Mouse (Mus musculus): Measurements from ENCODE around the gene Krtap24-1. TPM values are rescaled to one million over a fixed set of nuclear protein-coding genes. Genes with fewer than 3 reads are reported as not detected.

Gene Krtap24-1
- polyA plus RNA-seq, 1 experiment from 2014 or later = not detected

- no peak for ATAC-seq (replicated peaks; ENCODE audit: extremely low read depth, insufficient read depth, low FRiP score)
- WGBS = 90% methylated on average over 4 of the region's 4 CpGs
Observed at GRCm38 (mm10) chr16:88627566-88627965, 15.5 kb upstream of the Krtap24-1 start, which contains the start of gene 2310079G19Rik. TSS of gene 2310079G19Rik (minus strand) at chr16:88627666.

DNA sequence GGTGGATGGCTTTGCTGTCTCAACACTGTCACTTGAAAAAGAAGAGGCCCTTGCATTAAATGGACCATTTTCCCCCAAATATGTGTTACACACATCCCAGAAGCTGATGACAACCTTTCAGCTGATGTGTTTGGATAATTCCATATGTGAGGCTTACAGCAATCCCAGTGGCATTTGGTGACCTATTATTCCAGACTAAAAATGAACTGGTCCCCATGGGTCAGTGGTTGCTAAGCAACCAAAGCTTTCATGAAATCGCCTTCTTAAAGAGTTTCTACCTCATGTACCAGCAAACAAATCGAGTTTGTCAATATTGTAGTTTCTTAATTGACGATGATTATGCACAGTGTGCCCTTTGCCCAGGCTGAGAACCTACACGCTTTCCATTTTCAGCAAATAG is 633 bp upstream of the Krtap24-1 start:
- no peaks in the 10 kb centered on the region for H3K4me1 ChIP-seq (ENCODE audit: control insufficient read depth, insufficient read depth, low read length)

More at GRCm38 (mm10) chr16:88627566-88627965, 15.5 kb upstream of the Krtap24-1 start, which contains the start of gene 2310079G19Rik:
- Histone ChIP-seq H3K4me1 (ENCODE audit: control insufficient read depth, insufficient read depth, low read length) (no peaks in the 10 kb centered on the region), H3K27me3 (ENCODE audit: control insufficient read depth, insufficient read depth, low read length) (no peaks in the 10 kb centered on the region), H3K9me3 (replicated peaks; ENCODE audit: control insufficient read depth, low read length) (no peaks in the 10 kb centered on the region), H3K4me3 (ENCODE audit: low read length) (no peak within 1 kb of the TSS), H3K9ac (ENCODE audit: low read length) (no peak within 1 kb of the TSS), H3K36me3 (ENCODE audit: control insufficient read depth, insufficient read depth) (no peaks in the 10 kb centered on the region), H3K27ac (ENCODE audit: low read length) (no peak within 1 kb of the TSS), H3K4me2 (ENCODE audit: low read depth, low read length) (no peak within 1 kb of the TSS)

DNA sequence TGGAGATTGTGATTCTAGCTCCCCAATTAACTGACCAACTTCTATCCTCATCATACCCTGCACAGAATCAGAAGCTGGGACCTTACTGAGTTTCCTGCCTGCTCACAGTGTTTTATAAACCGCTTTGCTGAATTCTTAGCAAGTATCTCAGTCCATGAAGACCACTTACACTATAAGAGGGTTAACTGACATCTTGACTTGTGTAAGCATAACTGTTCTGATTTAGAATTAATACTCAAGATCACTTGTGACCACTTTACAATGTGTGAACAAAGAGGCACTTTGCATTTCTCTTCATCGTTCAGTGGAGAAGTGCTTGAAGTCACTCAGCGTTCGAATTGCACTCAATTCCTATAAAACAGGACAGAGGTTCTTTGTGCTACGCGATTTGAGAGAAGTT is 7.5 kb downstream of the Krtap24-1 start:
- no peaks in the 10 kb centered on the region for H3K36me3 ChIP-seq (ENCODE audit: control insufficient read depth, insufficient read depth)
- no peak overlapping the region for H3K4me3 ChIP-seq (ENCODE audit: low read length)
- no peak overlapping the region for H3K27ac ChIP-seq (ENCODE audit: low read length)
- H3K27me3 ChIP-seq (ENCODE audit: control insufficient read depth, insufficient read depth, low read length) = no peaks in the 10 kb centered on the region
- WGBS = 74% methylated on average over 6 of the region's 6 CpGs
- ATAC-seq (replicated peaks; ENCODE audit: extremely low read depth, insufficient read depth, low FRiP score) = no peak
- no peaks in the 10 kb centered on the region for H3K9me3 ChIP-seq (replicated peaks; ENCODE audit: control insufficient read depth, low read length)
- H3K9ac ChIP-seq (ENCODE audit: low read length) = no peak overlapping the region
- no peak overlapping the region for H3K4me2 ChIP-seq (ENCODE audit: low read depth, low read length)
- H3K4me1 ChIP-seq (ENCODE audit: control insufficient read depth, insufficient read depth, low read length) = no peaks in the 10 kb centered on the region

More for the DNA sequence above, 633 bp upstream of the Krtap24-1 start:
- Histone ChIP-seq H3K4me2 (ENCODE audit: low read depth, low read length) (no peak overlapping the region), H3K27ac (ENCODE audit: low read length) (no peak overlapping the region), H3K27me3 (ENCODE audit: control insufficient read depth, insufficient read depth, low read length) (no peaks in the 10 kb centered on the region), H3K36me3 (ENCODE audit: control insufficient read depth, insufficient read depth) (no peaks in the 10 kb centered on the region), H3K9me3 (replicated peaks; ENCODE audit: control insufficient read depth, low read length) (no peaks in the 10 kb centered on the region), H3K9ac (ENCODE audit: low read length) (no peak overlapping the region), H3K4me3 (ENCODE audit: low read length) (no peak overlapping the region)
- 75% methylated on average over 4 of the region's 4 CpGs for WGBS
- ATAC-seq (replicated peaks; ENCODE audit: extremely low read depth, insufficient read depth, low FRiP score) = no peak

- no peaks in the 10 kb centered on the region for H3K36me3 ChIP-seq (ENCODE audit: control insufficient read depth, insufficient read depth)
- H3K27ac ChIP-seq (ENCODE audit: low read length) = no peak overlapping the region
- no peak overlapping the region for H3K4me3 ChIP-seq (ENCODE audit: low read length)
- H3K4me2 ChIP-seq (ENCODE audit: low read depth, low read length) = no peak overlapping the region
- no peak for ATAC-seq (replicated peaks; ENCODE audit: extremely low read depth, insufficient read depth, low FRiP score)
- no peaks in the 10 kb centered on the region for H3K27me3 ChIP-seq (ENCODE audit: control insufficient read depth, insufficient read depth, low read length)
- no peak overlapping the region for H3K9ac ChIP-seq (ENCODE audit: low read length)
- 46% methylated on average over 1 of the region's 1 CpGs for WGBS
- H3K9me3 ChIP-seq (replicated peaks; ENCODE audit: control insufficient read depth, low read length) = no peaks in the 10 kb centered on the region
- H3K4me1 ChIP-seq (ENCODE audit: control insufficient read depth, insufficient read depth, low read length) = no peaks in the 10 kb centered on the region
Observed at GRCm38 (mm10) chr16:88602464-88602863, 9.6 kb downstream of the Krtap24-1 start.

DNA sequence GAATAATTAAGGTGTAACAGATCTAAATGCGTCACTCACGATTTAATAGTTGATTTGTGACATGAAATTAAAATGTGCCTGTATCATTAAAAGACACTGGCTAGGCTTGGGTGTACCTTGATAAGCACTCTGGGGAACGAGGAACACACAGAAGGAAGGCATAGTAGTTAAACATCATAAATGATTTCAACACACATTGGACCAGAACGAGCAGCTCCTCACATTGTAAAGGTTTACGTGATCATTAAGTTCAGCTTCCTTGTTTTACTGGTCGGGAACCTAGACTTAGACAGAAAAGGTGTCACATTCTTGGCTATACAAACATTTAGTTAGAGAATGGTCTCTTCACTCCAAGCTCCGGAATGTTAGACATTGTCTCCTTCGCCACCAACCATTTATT is 11.8 kb downstream of the Krtap24-1 start:
- Histone ChIP-seq H3K27ac (ENCODE audit: low read length) (no peak overlapping the region), H3K27me3 (ENCODE audit: control insufficient read depth, insufficient read depth, low read length) (no peaks in the 10 kb centered on the region), H3K4me3 (ENCODE audit: low read length) (no peak overlapping the region), H3K9me3 (replicated peaks; ENCODE audit: control insufficient read depth, low read length) (no peaks in the 10 kb centered on the region), H3K9ac (ENCODE audit: low read length) (no peak overlapping the region), H3K4me1 (ENCODE audit: control insufficient read depth, insufficient read depth, low read length) (no peaks in the 10 kb centered on the region), H3K36me3 (ENCODE audit: control insufficient read depth, insufficient read depth) (no peaks in the 10 kb centered on the region), H3K4me2 (ENCODE audit: low read depth, low read length) (no peak overlapping the region)
- ATAC-seq (replicated peaks; ENCODE audit: extremely low read depth, insufficient read depth, low FRiP score) = no peak
- WGBS = 77% methylated on average over 8 of the region's 8 CpGs

DNA sequence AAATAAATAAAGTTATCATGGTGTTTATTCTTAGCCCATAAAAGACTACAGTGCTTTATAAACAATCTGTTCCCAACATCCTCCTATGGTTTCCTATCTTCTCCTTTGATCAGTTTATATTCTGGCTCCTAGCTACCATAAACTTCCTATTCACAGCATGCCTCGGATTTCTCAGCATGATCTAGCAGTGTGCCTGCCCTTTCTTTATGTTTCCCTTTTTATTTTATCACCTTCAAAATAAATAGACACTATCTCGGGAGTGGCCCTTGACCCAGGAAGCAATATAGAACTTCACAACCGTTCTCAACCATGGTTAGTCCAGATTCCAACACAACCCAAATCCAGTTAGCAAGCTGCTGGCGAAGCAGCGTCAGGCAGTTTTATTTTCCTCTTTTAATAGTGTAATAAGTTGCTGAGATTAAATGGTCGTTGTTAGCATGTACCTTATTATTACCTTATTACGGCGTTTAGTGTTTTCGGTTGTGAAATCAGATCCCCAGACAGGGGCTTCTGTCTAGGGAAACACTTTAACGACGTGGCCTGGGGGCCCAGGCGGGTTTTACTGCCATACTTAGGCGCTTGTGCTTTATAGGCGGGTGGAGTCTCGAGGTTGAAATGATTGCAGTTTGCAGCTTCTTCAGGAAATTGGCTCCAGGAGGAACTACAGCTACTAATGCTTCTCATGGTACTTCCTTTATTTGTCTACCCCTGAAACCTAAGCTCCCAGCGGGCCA is 12.4 kb downstream of the Krtap24-1 start:
- no peak for ATAC-seq (replicated peaks; ENCODE audit: extremely low read depth, insufficient read depth, low FRiP score)
- no peaks in the 10 kb centered on the region for H3K27me3 ChIP-seq (ENCODE audit: control insufficient read depth, insufficient read depth, low read length)
- H3K4me3 ChIP-seq (ENCODE audit: low read length) = no peak overlapping the region
- no peak overlapping the region for H3K4me2 ChIP-seq (ENCODE audit: low read depth, low read length)
- WGBS = 63% methylated on average over 16 of the region's 16 CpGs
- H3K9ac ChIP-seq (ENCODE audit: low read length) = no peak overlapping the region
- H3K27ac ChIP-seq (ENCODE audit: low read length) = no peak overlapping the region
- H3K36me3 ChIP-seq (ENCODE audit: control insufficient read depth, insufficient read depth) = no peaks in the 10 kb centered on the region
- H3K9me3 ChIP-seq (replicated peaks; ENCODE audit: control insufficient read depth, low read length) = no peaks in the 10 kb centered on the region
- no peaks in the 10 kb centered on the region for H3K4me1 ChIP-seq (ENCODE audit: control insufficient read depth, insufficient read depth, low read length)

DNA sequence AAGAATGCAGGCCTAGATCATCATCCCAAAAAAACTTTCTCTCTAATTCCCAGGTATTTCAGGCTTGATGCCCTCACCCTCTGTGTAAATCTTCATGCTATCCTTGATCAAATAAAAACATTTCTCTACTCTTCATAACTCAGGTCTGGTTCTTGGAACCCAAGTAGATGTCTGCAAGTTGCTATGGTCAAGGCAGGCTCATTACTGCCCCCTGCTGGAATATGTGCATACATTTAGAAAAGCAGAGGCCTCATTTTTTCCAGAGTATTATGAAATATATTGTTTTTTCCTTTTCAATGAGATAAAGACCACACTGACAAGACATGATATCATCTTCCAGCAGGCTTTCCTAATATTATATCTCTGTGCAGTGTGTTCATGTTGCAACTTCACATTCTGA is 19.3 kb downstream of the Krtap24-1 start:
- Histone ChIP-seq H3K4me2 (ENCODE audit: low read depth, low read length) (no peak overlapping the region), H3K36me3 (ENCODE audit: control insufficient read depth, insufficient read depth) (no peaks in the 10 kb centered on the region), H3K27ac (ENCODE audit: low read length) (no peak overlapping the region), H3K4me1 (ENCODE audit: control insufficient read depth, insufficient read depth, low read length) (no peaks in the 10 kb centered on the region), H3K9me3 (replicated peaks; ENCODE audit: control insufficient read depth, low read length) (no peaks in the 10 kb centered on the region), H3K27me3 (ENCODE audit: control insufficient read depth, insufficient read depth, low read length) (no peaks in the 10 kb centered on the region), H3K9ac (ENCODE audit: low read length) (no peak overlapping the region), H3K4me3 (ENCODE audit: low read length) (no peak overlapping the region)
- no peak for ATAC-seq (replicated peaks; ENCODE audit: extremely low read depth, insufficient read depth, low FRiP score)

DNA sequence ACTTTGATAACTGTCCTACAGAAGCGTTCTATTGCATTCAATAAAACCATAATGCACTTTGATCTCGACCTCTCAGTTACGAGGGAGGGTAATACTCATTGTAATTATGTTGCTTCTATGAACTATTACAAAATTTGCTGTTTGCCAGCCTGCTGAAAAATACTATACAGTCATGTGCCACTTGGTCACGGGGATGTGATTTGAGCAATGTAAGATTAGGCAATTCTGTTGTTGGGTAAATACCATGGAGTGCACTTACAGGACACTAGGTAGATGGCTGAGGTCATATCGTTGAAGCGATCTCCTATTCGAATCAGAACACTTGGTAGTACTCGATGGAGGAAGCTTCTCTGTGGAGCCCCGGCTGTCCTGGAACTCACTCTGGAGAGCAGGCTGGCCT is 28.7 kb downstream of the Krtap24-1 start:
- no peak for ATAC-seq (replicated peaks; ENCODE audit: extremely low read depth, insufficient read depth, low FRiP score)
- 85% methylated on average over 9 of the region's 9 CpGs for WGBS

DNA sequence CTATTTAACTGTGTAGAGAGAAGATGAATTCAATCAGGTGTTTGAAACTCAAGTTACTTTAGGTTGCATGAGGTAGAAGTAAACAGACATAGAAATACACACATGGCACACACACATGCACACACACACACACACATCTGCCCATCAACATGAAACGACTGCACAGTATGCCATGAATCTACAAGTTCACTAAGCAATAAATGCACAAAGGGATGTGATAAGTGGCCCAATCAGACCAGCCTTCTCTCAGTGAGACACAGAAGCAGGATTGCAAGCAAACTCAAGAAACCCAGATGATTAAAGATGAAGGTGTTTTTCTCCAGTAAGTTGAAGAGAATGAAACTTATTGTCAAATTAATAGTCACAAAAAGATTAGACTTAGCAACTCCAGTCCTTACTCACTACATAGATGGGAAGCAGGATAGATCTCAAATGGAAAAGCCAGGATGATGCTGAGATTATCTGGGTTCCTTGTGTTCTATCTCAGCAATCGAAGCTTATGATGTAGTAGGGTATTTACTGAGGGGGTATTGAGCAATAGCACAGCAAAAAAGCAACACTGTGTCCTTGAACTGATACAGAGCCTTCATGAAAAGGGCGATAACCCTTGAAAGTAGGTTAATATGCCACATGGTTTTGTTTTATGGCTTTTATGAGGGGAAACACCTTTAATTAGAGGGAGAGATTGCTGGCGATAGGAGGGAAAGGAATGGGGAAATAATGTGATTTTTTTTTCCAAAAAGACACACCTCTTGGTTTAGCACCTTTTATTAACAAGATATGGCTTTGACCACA is 36.0 kb downstream of the Krtap24-1 start:
- no peak overlapping the region for H3K4me2 ChIP-seq (ENCODE audit: low read depth, low read length)

More for the DNA sequence above, 28.7 kb downstream of the Krtap24-1 start:
- Histone ChIP-seq H3K4me3 (ENCODE audit: low read length) (no peak overlapping the region), H3K36me3 (ENCODE audit: control insufficient read depth, insufficient read depth) (no peaks in the 10 kb centered on the region), H3K9ac (ENCODE audit: low read length) (no peak overlapping the region), H3K9me3 (replicated peaks; ENCODE audit: control insufficient read depth, low read length) (no peaks in the 10 kb centered on the region), H3K4me2 (ENCODE audit: low read depth, low read length) (no peak overlapping the region), H3K4me1 (ENCODE audit: control insufficient read depth, insufficient read depth, low read length) (no peaks in the 10 kb centered on the region), H3K27ac (ENCODE audit: low read length) (no peak overlapping the region), H3K27me3 (ENCODE audit: control insufficient read depth, insufficient read depth, low read length) (no peaks in the 10 kb centered on the region)

More for the DNA sequence above, 36.0 kb downstream of the Krtap24-1 start:
- WGBS = 70% methylated on average over 4 of the region's 4 CpGs
- Histone ChIP-seq H3K36me3 (ENCODE audit: control insufficient read depth, insufficient read depth) (no peaks in the 10 kb centered on the region), H3K9ac (ENCODE audit: low read length) (no peak overlapping the region), H3K27ac (ENCODE audit: low read length) (no peak overlapping the region), H3K4me1 (ENCODE audit: control insufficient read depth, insufficient read depth, low read length) (no peaks in the 10 kb centered on the region), H3K9me3 (replicated peaks; ENCODE audit: control insufficient read depth, low read length) (no peaks in the 10 kb centered on the region), H3K4me3 (ENCODE audit: low read length) (no peak overlapping the region), H3K27me3 (ENCODE audit: control insufficient read depth, insufficient read depth, low read length) (no peaks in the 10 kb centered on the region)
- ATAC-seq (replicated peaks; ENCODE audit: extremely low read depth, insufficient read depth, low FRiP score) = no peak
